Mouse (Mus musculus) hindbrain, embryonic 15.5 days (tissue): Measurements from ENCODE around the gene Slc17a7. TPM values are rescaled to one million over a fixed set of nuclear protein-coding genes. Genes with fewer than 3 reads are reported as not detected.

Source experiments
- ATAC-seq: fragments of 200-750 bp; cut with Nextera tagmentation; 2 replicates; pipeline ENCODE4 v1.8.0; 2017; ENCODE audit warnings: low read depth, moderate number of reproducible peaks, moderate TSS enrichment; ENCODE audit not compliant: low FRiP score
- H3K27ac ChIP-seq: fragments of 300-500 bp; sonication (generic); replicated peaks from 2 replicates; pipeline ENCODE4 v1.5.1; 2015; ENCODE audit warnings: mild to moderate bottlenecking, inconsistent platforms
- H3K27me3 ChIP-seq: fragments of 300-500 bp; sonication (generic); 2 replicates; pipeline ENCODE4 v1.6.1; 2015; ENCODE audit warnings: control low read depth, inconsistent platforms
- H3K36me3 ChIP-seq: fragments of 300-500 bp; sonication (generic); 2 replicates; pipeline ENCODE4 v1.6.1; 2015; ENCODE audit warnings: control low read depth, inconsistent platforms
- H3K4me1 ChIP-seq: fragments of 300-500 bp; sonication (generic); replicated peaks from 2 replicates; pipeline ENCODE4 v1.6.1; 2015; ENCODE audit warnings: control low read depth, inconsistent platforms
- H3K4me2 ChIP-seq: fragments of 300-500 bp; sonication (generic); 2 replicates; pipeline ENCODE4 v1.6.1; 2015; ENCODE audit warnings: moderate library complexity, mild to moderate bottlenecking, inconsistent platforms
- H3K4me3 ChIP-seq: fragments of 300-500 bp; sonication (generic); 2 replicates; pipeline ENCODE4 v1.5.1; 2015; ENCODE audit warnings: mild to moderate bottlenecking, inconsistent platforms
- H3K9ac ChIP-seq: fragments of 300-500 bp; sonication (generic); 2 replicates; pipeline ENCODE4 v1.6.1; 2015; ENCODE audit warnings: inconsistent platforms
- H3K9me3 ChIP-seq: fragments of 300-500 bp; sonication (generic); 2 replicates; pipeline ENCODE4 v1.6.1; 2016; ENCODE audit warnings: control low read depth, inconsistent platforms
- WGBS: fragments of 180-500 bp; shearing (Covaris S2); methylation state at CpG from one replicate; pipeline ENCODE4 v1.1.7; 2015; 5-methylcytosine and 5-hydroxymethylcytosine counted together
- polyA plus RNA-seq: library from polyadenylated mRNA; unstranded; fragments of >200 nt; fragmentation: Nextera tagmentation; extraction: Ambion mirVana; gene quantifications from 2 replicates; pipeline ENCODE4 v1.2.1, GENCODE M21; 2015

The Slc17a7 gene
- polyA plus RNA-seq, 1 experiment from 2014 or later, result 1.5 TPM

DNA sequence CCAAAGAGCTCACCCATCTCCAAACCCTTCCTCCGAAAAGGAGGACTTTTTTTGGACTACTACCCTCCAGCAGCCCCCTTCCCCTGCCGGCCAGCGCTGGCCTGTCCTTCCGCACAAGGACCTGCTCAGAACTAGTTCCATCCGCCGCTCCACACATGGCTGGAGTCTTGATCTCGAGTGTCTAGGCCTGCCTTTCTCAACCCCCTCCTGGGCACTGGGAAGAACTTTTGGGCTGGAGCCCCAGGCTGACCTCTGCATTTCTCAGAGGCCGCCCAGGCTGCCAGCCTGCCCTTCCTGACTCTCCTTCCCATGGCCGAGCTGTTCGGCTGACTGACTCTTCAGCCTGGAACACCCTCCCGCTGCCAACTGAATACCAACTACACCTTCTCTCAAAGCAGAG lies 18.9 kb downstream of the Slc17a7 start:
- H3K27ac ChIP-seq, result no peak overlapping the region
- ATAC-seq, result no peak
- peaks cover 85% of the 10 kb centered on the region for H3K27me3 ChIP-seq
- peak overlapping the region; percentile 67 for H3K4me2 ChIP-seq
- H3K4me3 ChIP-seq, result peak overlapping the region; percentile 41
- no peaks in the 10 kb centered on the region for H3K36me3 ChIP-seq
- H3K4me1 ChIP-seq, result peaks cover 18% of the 10 kb centered on the region
- H3K9ac ChIP-seq, result no peak overlapping the region
- 12% methylated on average over 11 of the region's 11 CpGs for WGBS
- H3K9me3 ChIP-seq, result no peaks in the 10 kb centered on the region

DNA sequence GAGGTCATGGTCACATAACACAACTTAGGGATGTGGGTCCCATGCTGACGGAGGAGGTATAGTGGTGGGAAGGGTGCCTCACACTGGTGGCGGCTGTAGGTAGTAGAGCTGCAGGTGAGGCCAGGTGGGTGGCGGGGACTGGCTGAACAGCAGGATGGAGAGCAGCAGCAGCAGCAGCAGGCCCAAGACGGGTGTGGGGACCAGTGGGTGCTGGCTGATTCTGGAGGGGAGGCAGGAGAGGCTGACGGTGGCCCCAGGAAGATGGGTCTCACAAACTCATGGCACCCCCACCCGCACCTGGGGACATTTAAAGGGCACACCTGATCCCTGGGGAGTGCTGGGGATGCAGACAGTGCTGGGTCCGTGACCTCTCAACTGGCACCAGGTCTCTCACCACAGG lies 19.9 kb downstream of the Slc17a7 start:
- no peak for ATAC-seq
- H3K27ac ChIP-seq, result no peak overlapping the region
- WGBS, result 68% methylated on average over 7 of the region's 7 CpGs
- H3K4me3 ChIP-seq, result no peak overlapping the region
- H3K36me3 ChIP-seq, result no peaks in the 10 kb centered on the region
- no peaks in the 10 kb centered on the region for H3K9me3 ChIP-seq
- peaks cover 18% of the 10 kb centered on the region for H3K4me1 ChIP-seq
- no peak overlapping the region for H3K4me2 ChIP-seq
- peaks cover 81% of the 10 kb centered on the region for H3K27me3 ChIP-seq
- H3K9ac ChIP-seq, result no peak overlapping the region

DNA sequence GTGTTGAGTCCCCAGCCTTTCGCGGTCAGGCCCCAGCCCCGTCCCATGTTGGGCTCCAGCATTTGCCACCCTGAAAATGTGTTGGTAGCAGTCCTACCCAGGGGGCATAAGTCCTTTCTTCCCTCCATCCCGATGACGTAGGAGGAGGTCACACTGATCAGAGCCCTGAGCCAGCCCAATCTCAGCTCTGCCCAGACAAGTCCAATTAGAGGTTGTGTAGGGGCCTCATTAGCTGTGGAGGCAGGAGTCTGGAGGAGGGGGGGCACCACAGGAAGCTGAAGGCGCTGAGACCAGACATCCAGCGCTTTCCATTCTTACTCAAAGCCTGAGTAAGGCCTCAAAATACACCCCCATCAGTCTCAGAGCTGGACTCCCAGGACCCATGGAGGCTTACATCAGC lies 22.2 kb downstream of the Slc17a7 start:
- no peak overlapping the region for H3K4me2 ChIP-seq
- no peaks in the 10 kb centered on the region for H3K36me3 ChIP-seq
- no peak overlapping the region for H3K27ac ChIP-seq
- no peak for ATAC-seq
- no peak overlapping the region for H3K4me3 ChIP-seq
- H3K9ac ChIP-seq, result no peak overlapping the region
- WGBS, result 71% methylated on average over 7 of the region's 7 CpGs
- H3K4me1 ChIP-seq, result peaks cover 17% of the 10 kb centered on the region
- H3K9me3 ChIP-seq, result no peaks in the 10 kb centered on the region
- H3K27me3 ChIP-seq, result peaks cover 61% of the 10 kb centered on the region

DNA sequence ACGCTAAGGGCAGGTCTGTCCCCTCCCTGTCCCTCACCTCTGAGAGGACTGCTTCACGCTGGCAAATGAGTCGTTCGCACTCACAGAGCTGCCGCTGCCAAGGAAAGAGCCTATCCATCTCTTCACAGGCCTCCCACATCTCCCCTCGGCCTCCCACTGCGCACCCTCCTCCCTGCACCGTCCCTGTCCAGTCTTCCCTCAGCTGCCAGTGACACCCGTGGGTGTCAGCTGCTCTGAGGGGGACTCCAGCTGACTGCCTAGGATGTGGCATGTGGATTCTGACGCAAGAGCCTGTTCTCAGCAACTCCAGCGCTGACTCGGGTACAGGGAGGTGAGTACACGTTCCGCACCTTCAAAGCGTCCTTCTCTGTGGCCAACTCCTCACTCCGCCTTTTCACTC lies 25.9 kb downstream of the Slc17a7 start:
- WGBS, result 53% methylated on average over 16 of the region's 16 CpGs
- no peak overlapping the region for H3K4me2 ChIP-seq
- no peak overlapping the region for H3K4me3 ChIP-seq
- H3K9ac ChIP-seq, result no peak overlapping the region
- no peak for ATAC-seq
- H3K27me3 ChIP-seq, result peaks cover 24% of the 10 kb centered on the region; the same call in 1 of the 2 replicates
- no peaks in the 10 kb centered on the region for H3K9me3 ChIP-seq
- no peaks in the 10 kb centered on the region for H3K36me3 ChIP-seq
- 0 out of 2 replicates have a peak, but pooled peaks cover 3% of the 10 kb centered on the region for H3K4me1 ChIP-seq
- H3K27ac ChIP-seq, result no peak overlapping the region

DNA sequence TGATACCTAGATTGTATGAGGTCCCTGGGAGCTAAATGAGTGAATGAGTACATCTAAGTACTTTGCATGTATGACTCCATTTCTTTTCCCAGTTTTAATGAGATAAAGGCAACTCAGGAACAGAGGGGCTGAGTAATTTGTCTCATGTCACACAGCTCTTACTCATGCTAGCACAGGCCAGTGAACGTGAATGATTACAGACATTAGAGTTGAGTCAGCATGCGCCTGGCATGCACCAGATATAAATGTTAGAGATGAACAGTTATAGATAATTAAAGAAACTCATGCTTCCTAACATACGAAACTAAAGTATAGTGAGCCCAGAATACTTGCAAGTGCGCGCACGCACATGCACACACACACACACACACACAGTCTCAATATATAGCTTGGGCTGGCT lies 26.4 kb downstream of the Slc17a7 start:
- ATAC-seq, result no peak

DNA sequence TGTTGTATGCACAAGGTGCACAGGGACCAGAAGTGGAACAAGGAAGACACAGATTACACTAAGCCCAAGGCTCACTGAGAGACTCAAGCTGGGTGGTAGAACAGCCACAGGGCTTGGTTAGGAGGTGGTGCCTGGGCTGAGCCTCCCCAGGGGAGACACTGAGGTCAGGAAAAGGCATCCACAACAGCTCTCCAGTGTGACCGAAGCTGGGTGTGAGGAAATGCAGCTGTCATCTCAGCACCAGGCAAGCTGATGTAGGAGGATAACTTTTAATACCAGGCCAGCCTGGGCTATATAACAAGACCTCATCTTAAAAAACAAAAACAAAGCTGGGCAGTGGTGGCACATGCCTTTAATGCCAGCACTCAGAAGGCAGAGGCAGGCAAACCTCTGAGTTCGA lies 27.4 kb downstream of the Slc17a7 start:
- 0 out of 2 replicates have a peak, but pooled peaks cover 3% of the 10 kb centered on the region for H3K4me1 ChIP-seq
- no peaks in the 10 kb centered on the region for H3K36me3 ChIP-seq
- WGBS, result 64% methylated on average over 2 of the region's 2 CpGs
- H3K9ac ChIP-seq, result no peak overlapping the region
- no peak overlapping the region for H3K4me2 ChIP-seq
- no peak for ATAC-seq
- H3K4me3 ChIP-seq, result no peak overlapping the region
- no peak overlapping the region for H3K27ac ChIP-seq
- H3K27me3 ChIP-seq, result 0 out of 2 replicates have a peak, but pooled peaks cover 14% of the 10 kb centered on the region
- H3K9me3 ChIP-seq, result no peaks in the 10 kb centered on the region

More for the DNA sequence above, 26.4 kb downstream of the Slc17a7 start:
- 90% methylated on average over 6 of the region's 6 CpGs for WGBS
- Histone ChIP-seq H3K9ac (no peak overlapping the region), H3K27me3 (peaks cover 23% of the 10 kb centered on the region; the same call in 1 of the 2 replicates), H3K4me2 (no peak overlapping the region), H3K4me3 (no peak overlapping the region), H3K4me1 (0 out of 2 replicates have a peak, but pooled peaks cover 3% of the 10 kb centered on the region), H3K27ac (no peak overlapping the region), H3K36me3 (no peaks in the 10 kb centered on the region), H3K9me3 (no peaks in the 10 kb centered on the region)

DNA sequence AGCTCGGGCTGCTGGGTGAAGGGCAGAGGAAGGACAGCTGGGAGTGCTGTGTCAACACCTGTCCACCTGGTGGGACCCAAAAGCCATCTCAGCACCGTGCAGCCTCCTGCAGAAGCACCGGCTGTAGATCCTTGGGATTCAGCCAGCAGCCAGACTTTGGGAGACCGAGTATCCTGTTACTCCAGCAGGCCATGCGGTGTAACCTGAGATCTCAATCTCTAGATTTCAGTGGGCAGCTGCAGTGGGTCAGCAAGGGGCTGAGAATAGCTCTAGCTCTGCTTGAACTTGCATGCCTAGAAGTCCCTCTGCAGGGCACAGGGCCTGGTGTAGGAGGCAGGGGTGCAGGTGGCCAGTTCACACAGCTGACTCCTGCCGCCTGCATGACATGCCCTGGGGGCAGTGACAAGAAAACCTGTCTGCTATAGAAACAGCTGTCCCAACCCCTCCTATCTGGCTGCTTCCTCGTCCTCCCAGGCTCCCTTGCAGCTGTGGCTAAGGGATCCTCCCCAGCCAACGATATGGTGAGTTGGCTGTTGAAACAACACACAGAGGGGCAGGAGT lies 28.1 kb downstream of the Slc17a7 start:
- no peaks in the 10 kb centered on the region for H3K36me3 ChIP-seq
- WGBS, result 24% methylated on average over 8 of the region's 8 CpGs
- no peaks in the 10 kb centered on the region for H3K9me3 ChIP-seq
- ATAC-seq, result no peak
- no peak overlapping the region for H3K4me2 ChIP-seq
- 0 out of 2 replicates have a peak, but pooled peaks cover 9% of the 10 kb centered on the region for H3K27me3 ChIP-seq
- no peak overlapping the region for H3K9ac ChIP-seq
- H3K4me3 ChIP-seq, result no peak overlapping the region
- 0 out of 2 replicates have a peak, but pooled peaks cover 3% of the 10 kb centered on the region for H3K4me1 ChIP-seq
- H3K27ac ChIP-seq, result no peak overlapping the region

DNA sequence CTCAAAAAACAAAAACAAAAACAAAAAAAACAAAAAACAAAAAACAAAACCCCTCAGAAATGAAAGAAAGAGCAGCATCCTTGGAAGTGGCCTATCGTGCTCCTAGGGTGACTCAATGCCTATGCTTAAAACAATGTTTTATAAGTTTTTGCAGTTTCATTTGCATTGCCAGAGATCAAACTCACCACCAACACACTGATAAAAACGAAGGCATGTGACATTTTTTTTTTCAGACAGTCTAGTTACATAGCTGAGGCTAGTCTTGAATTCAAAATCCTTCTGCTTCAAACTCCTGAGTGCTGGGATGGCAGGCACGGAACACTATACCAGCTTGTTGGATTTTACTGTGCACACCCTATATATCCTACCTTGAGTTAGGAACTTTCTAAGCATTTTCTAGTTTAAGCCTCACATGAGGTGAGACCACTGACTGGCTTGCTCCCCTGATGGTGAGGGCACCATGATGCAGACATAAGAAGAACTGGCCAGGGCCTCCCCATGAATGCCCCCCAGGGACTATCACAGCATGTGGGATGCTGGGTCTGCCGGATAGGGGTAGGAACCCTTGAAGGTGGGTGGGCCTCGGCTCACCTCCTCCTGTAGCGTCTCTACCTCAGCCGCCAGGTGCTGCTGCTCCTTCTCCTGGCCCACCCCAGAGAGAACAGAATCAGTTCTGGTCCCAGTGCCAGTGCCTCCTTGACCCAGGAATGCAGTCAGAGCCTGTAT lies 29.0 kb downstream of the Slc17a7 start:
- Histone ChIP-seq H3K9me3 (no peaks in the 10 kb centered on the region), H3K4me1 (0 out of 2 replicates have a peak, but pooled peaks cover 3% of the 10 kb centered on the region), H3K4me3 (no peak overlapping the region), H3K27me3 (0 out of 2 replicates have a peak, but pooled peaks cover 9% of the 10 kb centered on the region), H3K27ac (no peak overlapping the region), H3K4me2 (no peak overlapping the region), H3K9ac (no peak overlapping the region), H3K36me3 (no peaks in the 10 kb centered on the region)
- WGBS, result 85% methylated on average over 7 of the region's 7 CpGs
- ATAC-seq, result no peak

DNA sequence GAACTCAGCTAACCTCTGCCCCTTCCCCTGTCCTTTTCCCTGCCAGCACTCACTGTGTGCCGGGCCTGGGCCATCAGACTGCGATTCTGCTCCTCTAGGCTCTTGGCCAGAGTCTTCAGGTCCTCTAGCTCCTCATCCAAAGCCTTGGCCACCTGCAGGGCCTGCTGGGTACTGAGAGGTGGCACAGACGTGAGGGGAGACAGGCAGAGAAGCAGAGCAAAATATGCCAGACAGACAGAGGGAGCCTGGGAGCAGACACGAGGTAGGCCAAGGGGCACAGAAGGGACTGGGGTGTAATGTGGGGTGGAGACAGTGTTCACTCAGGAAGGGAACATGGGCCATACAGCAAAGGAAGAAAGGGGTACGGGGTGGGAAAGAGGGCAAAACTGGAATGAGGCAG lies 29.7 kb downstream of the Slc17a7 start:
- ATAC-seq, result no peak
- no peaks in the 10 kb centered on the region for H3K36me3 ChIP-seq
- WGBS, result 74% methylated on average over 5 of the region's 5 CpGs
- no peak overlapping the region for H3K4me2 ChIP-seq
- 0 out of 2 replicates have a peak, but pooled peaks cover 9% of the 10 kb centered on the region for H3K4me1 ChIP-seq
- 0 out of 2 replicates have a peak, but pooled peaks cover 4% of the 10 kb centered on the region for H3K27me3 ChIP-seq
- H3K27ac ChIP-seq, result no peak overlapping the region
- no peak overlapping the region for H3K9ac ChIP-seq
- no peaks in the 10 kb centered on the region for H3K9me3 ChIP-seq
- H3K4me3 ChIP-seq, result no peak overlapping the region

DNA sequence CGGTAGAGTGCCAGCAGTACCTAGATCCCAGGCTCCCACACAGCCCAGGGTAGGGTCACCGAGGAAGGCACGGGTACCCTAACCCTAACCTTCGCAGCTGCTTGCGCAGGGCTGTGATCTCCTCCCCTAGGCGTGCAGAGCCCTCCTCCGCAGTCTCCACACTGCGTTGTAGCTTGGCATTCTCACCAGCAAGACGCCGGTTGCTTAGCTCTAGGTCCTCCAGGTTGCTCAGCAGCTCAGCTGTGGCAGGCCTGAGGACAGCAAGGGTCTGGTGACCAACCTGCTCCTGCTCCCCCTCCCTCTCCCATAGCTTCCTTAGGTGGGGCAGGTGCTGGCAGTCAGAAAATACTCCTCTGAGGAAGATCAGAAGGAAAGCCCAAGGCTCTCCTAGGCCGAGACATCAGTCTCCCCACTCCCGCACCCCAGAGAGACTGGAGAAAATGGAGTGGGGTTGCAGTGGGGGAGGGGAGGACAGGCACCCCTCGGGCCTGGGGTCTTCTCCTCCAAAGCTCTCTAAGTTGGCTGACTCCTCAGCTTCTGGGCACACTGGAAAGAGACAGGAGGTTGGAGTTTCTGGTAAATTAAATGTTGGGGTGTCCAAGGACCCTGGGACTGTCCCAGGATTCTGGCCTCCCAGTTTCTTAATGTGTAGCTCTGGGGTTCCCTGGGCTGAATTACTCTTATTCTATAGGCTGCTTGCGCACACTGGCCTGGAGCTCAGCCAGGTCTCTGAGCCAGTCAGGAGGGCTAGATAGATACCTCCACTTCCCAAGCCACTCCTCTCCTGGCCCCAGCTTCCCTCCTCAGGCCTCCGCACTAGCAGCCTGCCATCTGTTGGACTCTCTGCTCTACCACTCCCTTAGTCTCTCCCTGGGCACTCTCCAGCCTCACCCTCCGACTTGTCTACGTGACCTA lies 30.4 kb downstream of the Slc17a7 start:
- H3K4me1 ChIP-seq, result 0 out of 2 replicates have a peak, but pooled peaks cover 9% of the 10 kb centered on the region
- ATAC-seq, result no peak
- H3K9me3 ChIP-seq, result no peaks in the 10 kb centered on the region
- H3K36me3 ChIP-seq, result no peaks in the 10 kb centered on the region
- no peak overlapping the region for H3K9ac ChIP-seq
- H3K27ac ChIP-seq, result no peak overlapping the region
- WGBS, result 71% methylated on average over 17 of the region's 17 CpGs
- 0 out of 2 replicates have a peak, but pooled peaks cover 3% of the 10 kb centered on the region for H3K27me3 ChIP-seq
- no peak overlapping the region for H3K4me3 ChIP-seq
- H3K4me2 ChIP-seq, result no peak overlapping the region

DNA sequence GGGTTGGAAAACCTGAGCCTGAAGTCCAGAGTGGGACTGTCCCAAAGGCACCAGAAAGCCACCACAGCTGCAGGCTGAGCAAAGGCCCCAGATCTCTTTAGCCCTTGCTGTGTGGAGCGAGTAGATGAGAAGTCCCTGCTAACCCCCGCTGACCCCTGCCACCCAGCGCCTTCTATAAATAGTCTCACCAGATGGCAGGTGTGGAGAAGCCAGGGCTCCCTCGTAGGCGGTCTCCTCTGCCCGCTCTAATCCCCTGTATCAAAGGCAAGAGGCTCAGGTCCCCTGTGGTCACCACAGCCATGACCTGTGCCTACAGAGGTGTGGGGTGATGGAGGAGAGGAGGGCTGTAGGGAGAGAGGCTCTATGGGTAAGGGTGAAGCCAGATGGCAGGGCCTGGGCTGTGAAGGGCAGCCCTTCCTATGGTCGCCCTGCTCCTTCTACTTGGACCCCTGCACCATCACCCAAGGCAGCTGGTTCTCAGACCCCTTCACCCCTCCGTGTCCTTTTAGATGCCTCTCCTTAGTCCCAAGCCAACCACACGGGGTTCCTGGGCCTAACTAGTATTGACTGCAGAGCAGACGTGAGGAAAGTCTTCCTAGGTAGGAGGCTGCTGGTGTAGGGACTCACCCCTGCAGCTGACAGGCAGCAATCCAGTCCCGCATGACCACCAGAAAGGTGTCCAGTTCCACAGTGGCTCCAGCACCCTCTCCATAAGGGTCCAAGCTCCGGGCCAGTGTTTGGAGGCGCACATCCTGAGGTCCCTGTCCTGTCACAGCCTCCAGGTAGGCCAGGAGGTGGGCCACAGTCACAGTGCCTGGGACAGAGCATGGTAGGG lies 31.8 kb downstream of the Slc17a7 start:
- Histone ChIP-seq H3K27me3 (no peaks in the 10 kb centered on the region), H3K27ac (no peak overlapping the region), H3K9me3 (no peaks in the 10 kb centered on the region), H3K36me3 (no peaks in the 10 kb centered on the region), H3K4me3 (no peak overlapping the region), H3K4me2 (no peak overlapping the region), H3K9ac (no peak overlapping the region), H3K4me1 (0 out of 2 replicates have a peak, but pooled peaks cover 9% of the 10 kb centered on the region)
- ATAC-seq, result no peak
- WGBS, result 66% methylated on average over 13 of the region's 13 CpGs
